Mouse (Mus musculus) activated CD4-positive, CD25-positive, alpha-beta regulatory T cell (primary cell): ENCODE data around the gene Vmn2r113. TPM values are rescaled to one million over a fixed set of nuclear protein-coding genes. Genes with fewer than 3 reads are reported as not detected.

Experiments
- polyA plus RNA-seq, 2 experiments: library from polyadenylated mRNA; unstranded; fragments of 100-300 nt; shearing (Covaris generic); gene quantifications; one replicate each; pipeline ENCODE4 v1.2.1; 2017

Vmn2r113 gene
- under 1 TPM; 0.02 to 0.17 TPM for polyA plus RNA-seq

GRCm38 (mm10) chr17:22942684-22943083, at the start of gene Vmn2r113:
Gene Vmn2r113, plus strand, starts transcription at chr17:22942984.

Other genes starting within 250 kb of the Vmn2r113 start
- gene Zfp945, start 75.8 kb upstream of the Vmn2r113 start, polyA plus RNA-seq: 10 to 100 TPM; 19.1 to 24.5 TPM
- under 1 TPM in 1 of 2 experiments, not detected in 1; 0.09 TPM for gene Vmn2r-ps130, start 118.2 kb downstream of the Vmn2r113 start, polyA plus RNA-seq